Mouse (Mus musculus): Measurements from ENCODE around the gene 4930564D02Rik. TPM values are rescaled to one million over a fixed set of nuclear protein-coding genes. Genes with fewer than 3 reads are reported as not detected.

Gene 4930564D02Rik
- not detected in 2 replicates for polyA plus RNA-seq (2015; fragmentation: Nextera tagmentation; extraction: Ambion mirVana)

DNA sequence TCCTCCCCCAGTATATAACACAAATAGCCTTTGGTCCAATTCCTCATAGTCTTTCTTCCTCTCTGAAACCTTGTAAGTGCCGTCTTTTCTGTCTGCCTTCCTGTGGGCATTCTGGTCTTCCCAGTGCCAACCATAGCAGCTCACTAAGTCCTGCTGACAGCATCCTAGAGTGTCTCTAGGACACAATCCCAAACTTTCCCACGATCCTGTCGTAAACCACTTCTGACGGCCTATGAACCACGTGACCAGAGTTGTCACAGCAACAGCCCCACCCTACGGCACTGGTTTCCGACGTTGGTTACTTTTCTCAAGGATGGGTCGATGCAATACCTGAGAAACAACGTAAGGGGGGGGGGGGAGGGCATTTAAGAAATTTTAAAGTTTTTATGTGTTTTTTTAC, at the start of gene 4930564D02Rik:
TSS of gene 4930564D02Rik (plus strand) at position 301 of the 400 bp plus-strand sequence.
- Histone ChIP-seq H3K9ac (replicated peaks) (no peak within 1 kb of the TSS), H3K4me2 (replicated peaks) (no peak within 1 kb of the TSS), H3K36me3 (no peaks in the 10 kb centered on the region), H3K27me3 (no peaks in the 10 kb centered on the region), H3K27ac (no peak within 1 kb of the TSS), H3K4me1 (replicated peaks) (no peaks in the 10 kb centered on the region), H3K4me3 (replicated peaks) (no peak within 1 kb of the TSS), H3K9me3 (no peaks in the 10 kb centered on the region)
- WGBS: 90% methylated on average over 10 of the region's 10 CpGs
- ATAC-seq: no peak

DNA sequence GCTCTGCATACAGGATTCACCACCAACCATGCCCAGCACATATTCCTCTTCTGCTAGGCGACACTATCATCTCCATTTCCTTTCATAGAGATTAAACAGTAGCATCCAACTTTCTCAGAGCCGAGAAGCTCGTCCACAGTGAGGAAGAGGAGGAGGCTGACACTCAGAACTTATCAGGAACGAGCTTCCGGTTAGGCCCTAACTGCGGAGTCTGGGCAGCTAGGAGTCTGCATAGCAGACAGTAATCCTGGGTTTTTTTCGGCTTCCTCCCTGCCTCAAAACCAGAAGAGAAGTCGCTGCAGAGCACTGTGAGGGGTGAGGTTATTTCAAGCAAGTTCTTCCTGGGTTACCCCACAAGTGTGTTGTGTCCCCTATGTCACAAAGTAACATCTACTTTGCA, 49.3 kb upstream of the 4930564D02Rik start:
- Histone ChIP-seq H3K4me2 (replicated peaks) (no peak overlapping the region), H3K4me3 (replicated peaks) (no peak overlapping the region), H3K9me3 (no peaks in the 10 kb centered on the region), H3K4me1 (replicated peaks) (peaks cover 7% of the 10 kb centered on the region; the same call in 1 of the 2 replicates), H3K9ac (replicated peaks) (no peak overlapping the region), H3K27me3 (no peaks in the 10 kb centered on the region), H3K36me3 (0 out of 2 replicates have a peak, but pooled peaks cover 22% of the 10 kb centered on the region), H3K27ac (no peak overlapping the region)
- WGBS: 91% methylated on average over 8 of the region's 8 CpGs
- no peak for ATAC-seq

DNA sequence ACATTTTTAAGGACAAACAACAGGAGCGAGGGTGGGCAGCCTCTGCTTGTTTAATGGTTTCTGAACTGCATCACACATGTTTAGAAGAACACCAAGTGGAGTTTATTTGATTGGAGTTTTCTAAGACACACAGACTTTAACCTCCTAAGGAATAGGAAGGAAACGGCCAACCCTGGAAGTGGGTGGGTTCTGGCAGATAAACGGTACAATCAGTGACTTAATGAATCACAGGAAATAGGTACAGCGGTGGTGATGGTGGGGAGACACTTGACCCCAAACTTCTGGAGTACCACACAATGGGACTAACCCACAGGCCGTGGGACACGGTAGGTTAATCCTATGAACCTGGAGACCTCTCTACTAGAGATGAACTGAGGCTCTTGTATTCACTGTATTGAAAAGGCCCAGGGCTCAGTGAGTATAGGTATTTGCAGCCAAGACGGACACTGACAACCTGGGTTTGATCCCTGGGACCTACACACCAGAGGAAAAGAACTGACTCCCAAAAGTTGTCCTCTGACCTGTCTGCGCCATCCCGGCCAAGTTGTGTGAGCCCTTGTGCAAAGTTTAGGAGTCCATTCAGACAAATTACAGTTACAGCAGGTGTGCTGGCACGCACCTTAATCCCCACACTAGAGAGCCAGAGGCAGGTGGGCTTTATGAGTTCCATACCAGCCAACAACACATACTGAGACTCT, 48.4 kb upstream of the 4930564D02Rik start:
- WGBS: 92% methylated on average over 10 of the region's 10 CpGs
- no peak overlapping the region for H3K27ac ChIP-seq
- no peak overlapping the region for H3K9ac ChIP-seq (replicated peaks)
- H3K4me3 ChIP-seq (replicated peaks): no peak overlapping the region
- H3K4me1 ChIP-seq (replicated peaks): peaks cover 7% of the 10 kb centered on the region; the same call in 1 of the 2 replicates
- H3K4me2 ChIP-seq (replicated peaks): no peak overlapping the region
- no peaks in the 10 kb centered on the region for H3K27me3 ChIP-seq
- ATAC-seq: no peak
- no peaks in the 10 kb centered on the region for H3K9me3 ChIP-seq
- peaks cover 28% of the 10 kb centered on the region; the same call in 1 of the 2 replicates for H3K36me3 ChIP-seq

DNA sequence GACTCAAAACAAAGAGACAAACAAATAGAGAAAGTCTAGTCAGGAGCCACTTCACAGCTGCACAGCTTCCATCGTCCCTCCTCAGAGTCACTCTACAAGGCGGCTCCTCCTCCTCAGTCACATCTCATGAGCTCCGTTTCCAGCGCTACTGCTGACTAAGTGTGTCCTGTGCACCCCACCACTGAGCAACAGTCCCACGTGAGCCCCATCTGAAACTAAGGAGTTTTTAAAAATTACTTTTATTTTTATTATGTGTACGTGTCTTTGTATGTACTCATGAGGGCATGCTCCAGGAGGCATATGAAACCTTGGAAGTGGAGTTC, 47.9 kb upstream of the 4930564D02Rik start:
- H3K27me3 ChIP-seq: no peaks in the 10 kb centered on the region
- no peak overlapping the region for H3K9ac ChIP-seq (replicated peaks)
- ATAC-seq: no peak
- WGBS: 94% methylated on average over 6 of the region's 6 CpGs
- H3K4me2 ChIP-seq (replicated peaks): no peak overlapping the region
- no peaks in the 10 kb centered on the region for H3K9me3 ChIP-seq
- H3K27ac ChIP-seq: no peak overlapping the region
- peaks cover 7% of the 10 kb centered on the region; the same call in 1 of the 2 replicates for H3K4me1 ChIP-seq (replicated peaks)
- no peak overlapping the region for H3K4me3 ChIP-seq (replicated peaks)
- H3K36me3 ChIP-seq: peaks cover 26% of the 10 kb centered on the region; the same call in 1 of the 2 replicates

DNA sequence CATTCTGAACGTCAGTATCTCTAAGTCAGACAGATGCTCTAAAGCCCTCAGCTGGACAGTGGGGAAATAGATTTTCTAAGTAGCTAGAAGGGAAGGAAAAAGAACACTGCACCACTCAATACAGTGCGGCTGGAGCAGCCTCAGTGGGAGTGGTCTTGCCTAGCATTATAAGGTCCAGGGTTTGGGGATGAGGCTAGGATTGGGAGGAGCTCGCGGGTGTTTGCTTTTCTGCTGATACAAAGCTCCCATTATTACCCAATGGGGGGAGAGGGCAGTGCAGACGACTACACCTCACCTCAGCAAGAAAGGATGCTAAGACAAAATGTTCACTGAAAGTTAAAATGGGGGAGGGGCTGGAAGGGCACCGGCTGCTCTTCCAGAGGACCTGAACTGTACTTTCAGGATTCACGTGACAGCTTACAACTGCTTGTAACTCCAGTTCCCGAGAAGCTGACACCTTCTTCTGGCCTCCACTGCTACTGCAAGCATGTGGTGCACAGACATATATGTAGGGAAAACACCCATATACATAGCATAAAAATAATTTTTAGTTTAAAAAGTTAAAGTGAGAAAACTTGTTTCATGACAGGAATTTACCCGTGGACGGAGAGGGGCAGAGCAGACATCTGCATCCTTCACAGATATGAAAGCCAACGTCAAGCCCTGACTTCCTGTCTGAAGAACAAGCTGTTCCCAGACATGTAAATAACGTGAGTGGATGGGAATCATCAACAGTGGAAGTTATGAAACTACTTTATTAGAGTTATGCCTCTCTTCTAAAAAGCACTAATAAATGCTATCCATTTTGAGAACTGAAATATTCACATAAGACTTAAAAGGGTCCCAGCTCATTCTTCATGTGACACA, 46.6 kb upstream of the 4930564D02Rik start:
- Histone ChIP-seq H3K4me3 (replicated peaks) (no peak overlapping the region), H3K9me3 (no peaks in the 10 kb centered on the region), H3K36me3 (peaks cover 30% of the 10 kb centered on the region), H3K4me2 (replicated peaks) (no peak overlapping the region), H3K4me1 (replicated peaks) (peaks cover 7% of the 10 kb centered on the region; the same call in 1 of the 2 replicates), H3K27me3 (no peaks in the 10 kb centered on the region), H3K27ac (no peak overlapping the region), H3K9ac (replicated peaks) (no peak overlapping the region)
- WGBS: 62% methylated on average over 12 of the region's 12 CpGs
- peak; percentile 60; the same call in 1 of the 2 replicates for ATAC-seq

DNA sequence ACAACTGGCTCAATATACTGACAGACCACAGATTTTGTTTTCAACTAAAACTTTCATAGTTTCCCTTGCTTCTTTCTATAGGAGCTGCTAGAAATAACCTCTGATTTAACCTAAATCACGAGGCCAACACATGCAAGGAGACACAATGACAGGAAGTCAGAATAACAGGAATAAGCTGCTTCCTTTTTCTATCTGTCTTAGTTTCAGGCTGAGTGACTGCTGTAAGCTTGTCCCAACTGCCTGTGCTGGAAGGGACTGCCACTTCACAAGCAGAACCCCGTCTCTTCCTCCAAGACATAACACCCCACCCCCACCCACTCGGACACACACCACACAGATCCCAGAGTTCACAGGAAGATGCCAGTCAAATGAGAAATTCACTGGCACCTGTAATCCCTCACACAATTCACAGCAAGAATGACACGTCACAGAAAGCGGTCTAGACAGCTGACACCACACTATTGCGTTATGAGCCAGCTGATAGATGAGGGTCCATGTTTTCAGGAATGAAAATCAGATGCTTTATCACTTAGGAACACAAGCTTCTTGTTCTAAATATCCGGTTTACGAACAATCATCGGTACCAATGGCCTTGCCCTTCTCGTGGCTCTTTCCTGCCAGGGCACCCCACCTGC, 43.2 kb upstream of the 4930564D02Rik start:
- Histone ChIP-seq H3K27ac (no peak overlapping the region), H3K4me1 (replicated peaks) (peaks cover 7% of the 10 kb centered on the region; the same call in 1 of the 2 replicates), H3K27me3 (no peaks in the 10 kb centered on the region), H3K9me3 (no peaks in the 10 kb centered on the region), H3K9ac (replicated peaks) (no peak overlapping the region), H3K4me2 (replicated peaks) (no peak overlapping the region), H3K36me3 (peaks cover 38% of the 10 kb centered on the region), H3K4me3 (replicated peaks) (no peak overlapping the region)
- WGBS: 91% methylated on average over 10 of the region's 10 CpGs
- no peak for ATAC-seq

DNA sequence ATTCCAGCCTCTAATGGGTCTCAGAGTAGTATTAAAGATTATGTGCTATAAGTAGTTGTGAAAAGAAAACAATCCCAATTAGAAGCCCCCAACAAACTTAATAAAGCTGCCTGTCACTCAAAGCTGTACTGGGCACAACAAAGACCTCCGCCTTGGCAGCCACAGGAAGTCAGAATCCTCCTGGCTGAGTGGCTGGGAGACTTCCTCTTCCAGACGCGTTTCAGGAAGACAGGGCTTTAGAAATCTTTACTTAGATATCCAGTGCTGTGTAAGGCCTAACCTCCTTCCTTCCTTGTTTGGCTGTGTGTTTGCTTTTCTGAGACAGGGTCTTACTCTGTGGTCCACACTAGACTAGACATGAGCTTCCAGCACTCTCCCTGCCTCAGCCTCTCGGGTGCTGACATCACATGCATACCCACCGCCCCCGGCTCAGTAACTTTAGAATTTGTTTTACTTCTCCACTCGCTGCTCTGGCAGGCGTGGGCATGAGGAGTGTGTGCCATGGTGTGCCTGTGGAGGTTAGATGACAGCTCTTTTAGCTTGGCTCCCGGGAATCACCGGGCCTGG, 30.3 kb upstream of the 4930564D02Rik start:
- 91% methylated on average over 10 of the region's 10 CpGs for WGBS

DNA sequence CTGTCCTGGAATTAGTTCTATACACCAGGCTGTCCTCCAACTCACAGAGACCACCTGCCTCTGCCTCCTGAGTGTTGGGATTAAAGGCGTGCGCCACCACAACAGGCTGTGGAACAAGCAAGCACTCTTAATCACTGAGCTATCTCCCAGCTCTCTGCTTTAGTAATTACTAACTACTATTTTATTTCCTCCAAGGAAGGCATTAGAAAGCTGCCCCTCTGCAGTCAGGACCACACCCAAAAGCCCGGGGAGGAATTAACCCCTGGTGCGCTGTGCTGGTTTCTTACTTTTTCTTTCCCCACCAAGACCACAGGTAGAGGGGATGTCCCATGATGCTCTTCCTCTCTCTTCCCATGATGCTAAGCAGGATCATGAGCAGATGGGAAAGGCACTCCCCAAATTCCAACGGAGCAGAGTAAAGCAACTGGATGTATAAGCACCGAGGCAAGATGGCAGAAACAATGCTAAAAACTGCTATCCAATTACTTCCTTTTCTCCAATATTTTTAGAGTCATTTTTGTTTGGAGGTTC, 29.3 kb upstream of the 4930564D02Rik start:
- Histone ChIP-seq H3K36me3 (peaks cover 63% of the 10 kb centered on the region), H3K27me3 (no peaks in the 10 kb centered on the region), H3K9ac (replicated peaks) (no peak overlapping the region), H3K27ac (no peak overlapping the region), H3K9me3 (no peaks in the 10 kb centered on the region), H3K4me2 (replicated peaks) (no peak overlapping the region), H3K4me3 (replicated peaks) (no peak overlapping the region), H3K4me1 (replicated peaks) (peaks cover 13% of the 10 kb centered on the region)
- ATAC-seq: no peak
- WGBS: 93% methylated on average over 6 of the region's 6 CpGs

More for the DNA sequence above, 30.3 kb upstream of the 4930564D02Rik start:
- Histone ChIP-seq H3K27ac (no peak overlapping the region), H3K36me3 (peaks cover 72% of the 10 kb centered on the region), H3K9me3 (no peaks in the 10 kb centered on the region), H3K4me2 (replicated peaks) (no peak overlapping the region), H3K27me3 (no peaks in the 10 kb centered on the region), H3K4me3 (replicated peaks) (no peak overlapping the region), H3K4me1 (replicated peaks) (peaks cover 9% of the 10 kb centered on the region), H3K9ac (replicated peaks) (no peak overlapping the region)
- no peak for ATAC-seq

DNA sequence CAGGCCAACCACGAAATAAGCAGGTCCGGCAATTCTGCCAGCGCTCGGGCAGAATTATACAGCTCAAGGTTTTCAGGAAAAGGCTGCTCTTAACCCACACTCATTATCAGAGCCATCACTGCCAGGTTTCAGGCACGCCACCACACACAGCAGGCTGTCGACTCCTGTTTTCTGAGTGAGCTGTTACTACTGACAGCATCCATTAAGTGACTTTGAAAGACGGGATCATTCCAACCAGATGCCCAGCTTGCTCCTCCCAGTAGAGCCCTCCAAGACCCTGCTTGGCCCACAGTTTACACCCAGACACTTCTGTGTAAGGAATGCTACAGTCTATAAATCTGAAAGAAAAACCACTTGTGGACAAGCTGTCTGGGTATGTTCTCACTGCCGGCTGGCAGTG, 26.6 kb upstream of the 4930564D02Rik start:
- Histone ChIP-seq H3K9ac (replicated peaks) (no peak overlapping the region), H3K4me2 (replicated peaks) (no peak overlapping the region), H3K27ac (no peak overlapping the region), H3K4me3 (replicated peaks) (no peak overlapping the region), H3K9me3 (no peaks in the 10 kb centered on the region), H3K4me1 (replicated peaks) (peaks cover 28% of the 10 kb centered on the region), H3K27me3 (no peaks in the 10 kb centered on the region), H3K36me3 (peaks cover 37% of the 10 kb centered on the region)
- WGBS: 57% methylated on average over 8 of the region's 8 CpGs
- ATAC-seq: no peak

DNA sequence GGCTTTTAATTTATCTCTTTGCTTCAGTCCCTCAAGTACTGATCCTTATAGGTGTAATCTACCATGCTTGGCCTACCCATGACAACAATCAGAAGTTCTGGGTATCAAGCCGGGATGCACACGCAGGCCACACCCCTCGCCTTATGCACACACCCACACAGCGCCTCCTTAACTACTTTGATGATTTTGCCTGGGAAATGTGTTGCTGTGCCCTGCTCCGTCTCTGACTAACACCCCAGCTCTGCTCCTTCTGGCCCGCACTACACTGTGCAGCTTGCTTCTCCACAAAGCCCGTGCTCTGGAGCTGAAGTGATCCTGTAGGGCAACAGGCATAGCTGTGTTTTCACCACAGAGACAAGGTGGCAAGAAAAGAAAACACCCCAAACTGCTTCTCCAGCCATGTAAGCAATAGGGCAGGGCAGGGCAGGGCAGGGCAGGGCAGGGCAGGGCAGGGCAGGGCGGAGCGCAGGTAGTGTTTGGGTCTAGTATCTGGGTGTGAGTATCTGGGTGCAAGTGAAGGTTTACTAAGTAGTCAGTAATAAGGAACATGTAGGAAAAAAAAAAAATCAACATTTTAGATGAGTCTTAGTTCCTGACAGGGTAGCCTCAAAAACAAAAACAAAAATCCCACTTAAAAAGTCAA, 25.5 kb upstream of the 4930564D02Rik start:
- peaks cover 36% of the 10 kb centered on the region for H3K4me1 ChIP-seq (replicated peaks)
- no peaks in the 10 kb centered on the region for H3K27me3 ChIP-seq
- H3K9ac ChIP-seq (replicated peaks): no peak overlapping the region
- no peak overlapping the region for H3K27ac ChIP-seq
- H3K4me2 ChIP-seq (replicated peaks): no peak overlapping the region
- peak; percentile 12; the same call in 1 of the 2 replicates for ATAC-seq
- H3K36me3 ChIP-seq: peaks cover 28% of the 10 kb centered on the region
- H3K4me3 ChIP-seq (replicated peaks): no peak overlapping the region
- WGBS: 93% methylated on average over 9 of the region's 9 CpGs
- no peaks in the 10 kb centered on the region for H3K9me3 ChIP-seq

DNA sequence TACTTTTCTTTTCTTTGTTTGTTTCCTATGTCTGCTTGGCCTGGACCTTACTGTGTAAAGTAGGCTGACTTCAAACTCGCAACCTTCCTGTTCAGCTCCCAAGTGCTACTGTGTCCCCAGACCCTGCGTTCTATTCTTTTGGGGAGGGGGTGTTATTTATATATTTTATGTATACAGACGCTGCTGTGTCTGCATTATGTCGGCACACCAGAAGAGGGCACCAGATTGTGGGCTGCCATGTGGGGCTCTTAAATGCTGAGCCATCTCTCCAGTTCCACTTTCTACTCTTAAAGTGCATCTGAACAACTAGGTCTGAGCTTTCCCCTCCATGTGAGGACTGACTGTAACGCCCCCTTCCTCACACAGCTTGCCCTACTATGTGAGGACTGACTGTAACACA, 22.9 kb upstream of the 4930564D02Rik start:
- H3K9me3 ChIP-seq: no peaks in the 10 kb centered on the region
- WGBS: 91% methylated on average over 5 of the region's 5 CpGs
- H3K9ac ChIP-seq (replicated peaks): no peak overlapping the region
- H3K27me3 ChIP-seq: no peaks in the 10 kb centered on the region
- no peak overlapping the region for H3K27ac ChIP-seq
- H3K4me2 ChIP-seq (replicated peaks): no peak overlapping the region
- no peak for ATAC-seq
- H3K4me1 ChIP-seq (replicated peaks): peaks cover 62% of the 10 kb centered on the region
- peaks cover 9% of the 10 kb centered on the region for H3K36me3 ChIP-seq
- no peak overlapping the region for H3K4me3 ChIP-seq (replicated peaks)

All from midbrain, embryonic 13.5 days (tissue).